Mouse (Mus musculus) forebrain, embryonic 13.5 days (tissue): ENCODE results near the gene Zdhhc6. TPM values are rescaled to one million over a fixed set of nuclear protein-coding genes. Genes with fewer than 3 reads are reported as not detected.

Experiments used
- ATAC-seq: fragments of 200-750 bp; cut with Nextera tagmentation; 2 replicates; pipeline ENCODE4 v1.8.0; 2017
- H3K27ac ChIP-seq: fragments of 300-500 bp; sonication (generic); 2 replicates; pipeline ENCODE4 v1.5.1; 2015; ENCODE audit warnings: inconsistent platforms, mild to moderate bottlenecking, moderate library complexity
- H3K27me3 ChIP-seq: fragments of 300-500 bp; sonication (generic); 2 replicates; pipeline ENCODE4 v1.6.1; 2015; ENCODE audit warnings: mild to moderate bottlenecking, inconsistent platforms
- H3K36me3 ChIP-seq: fragments of 300-500 bp; sonication (generic); 2 replicates; pipeline ENCODE4 v1.6.1; 2015; ENCODE audit warnings: mild to moderate bottlenecking, inconsistent platforms; ENCODE audit not compliant: poor library complexity, severe bottlenecking
- H3K4me1 ChIP-seq: fragments of 300-500 bp; sonication (generic); 2 replicates; pipeline ENCODE4 v1.6.1; 2015; ENCODE audit warnings: inconsistent platforms
- H3K4me2 ChIP-seq: fragments of 300-500 bp; sonication (generic); 2 replicates; pipeline ENCODE4 v1.6.1; 2015; ENCODE audit warnings: inconsistent platforms, mild to moderate bottlenecking, moderate library complexity
- H3K4me3 ChIP-seq: fragments of 300-500 bp; sonication (generic); 2 replicates; pipeline ENCODE4 v1.5.1; 2015; ENCODE audit warnings: mild to moderate bottlenecking, inconsistent platforms
- H3K9ac ChIP-seq: fragments of 300-500 bp; sonication (generic); 2 replicates; pipeline ENCODE4 v1.6.1; 2015; ENCODE audit warnings: mild to moderate bottlenecking, inconsistent platforms
- H3K9me3 ChIP-seq: fragments of 300-500 bp; sonication (generic); replicated peaks from 2 replicates; pipeline ENCODE4 v1.6.1; 2016; ENCODE audit warnings: inconsistent platforms
- WGBS: fragments of 180-500 bp; shearing (Covaris S2); methylation state at CpG from one replicate; pipeline ENCODE4 v1.1.7; 2015; 5-methylcytosine and 5-hydroxymethylcytosine counted together
- polyA plus RNA-seq: library from polyadenylated mRNA; unstranded; fragments of >200 nt; fragmentation: Nextera tagmentation; extraction: Ambion mirVana; gene quantifications from 2 replicates; pipeline ENCODE4 v1.2.1, GENCODE M21; 2015

Zdhhc6 gene
- polyA plus RNA-seq, 1 experiment from 2014 or later, result 74.9 TPM

DNA sequence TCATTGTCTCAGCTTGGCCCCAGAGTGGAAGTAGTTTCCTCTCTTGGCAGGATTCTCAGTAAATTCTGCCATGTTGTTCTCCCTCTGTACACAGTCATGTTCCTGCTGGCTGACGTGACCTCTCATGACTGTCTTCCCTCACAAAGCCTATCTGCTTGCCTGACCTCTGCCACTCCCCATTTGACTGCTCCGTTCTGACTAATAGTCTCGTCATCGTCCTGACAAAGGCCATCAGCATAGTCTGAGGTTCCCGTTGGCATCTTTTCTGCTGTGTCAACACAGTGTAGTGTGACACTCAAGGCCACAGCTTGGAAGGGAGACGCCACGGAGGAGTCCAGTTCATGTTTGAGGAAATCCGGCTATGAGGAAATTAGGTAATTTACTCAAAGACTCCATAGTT lies 83.7 kb downstream of the Zdhhc6 start:
- Histone ChIP-seq H3K9ac (no peak overlapping the region), H3K9me3 (no peaks in the 10 kb centered on the region), H3K4me3 (no peak overlapping the region), H3K4me2 (no peak overlapping the region), H3K36me3 (no peaks in the 10 kb centered on the region), H3K27ac (no peak overlapping the region), H3K4me1 (no peaks in the 10 kb centered on the region), H3K27me3 (no peaks in the 10 kb centered on the region)
- no peak for ATAC-seq
- 75% methylated on average over 8 of the region's 8 CpGs for WGBS

- Histone ChIP-seq H3K27ac (no peak overlapping the region), H3K9ac (no peak overlapping the region), H3K4me1 (no peaks in the 10 kb centered on the region), H3K36me3 (no peaks in the 10 kb centered on the region), H3K4me3 (no peak overlapping the region), H3K27me3 (no peaks in the 10 kb centered on the region), H3K9me3 (no peaks in the 10 kb centered on the region), H3K4me2 (no peak overlapping the region)
- 84% methylated on average over 10 of the region's 10 CpGs for WGBS
- ATAC-seq, result no peak
These were observed 84.8 kb downstream of the Zdhhc6 start for GRCm38 (mm10) chr19:55231081-55231480.

GRCm38 (mm10) chr19:55227135-55227534 lies 88.7 kb downstream of the Zdhhc6 start:
- ATAC-seq, result no peak
- H3K27me3 ChIP-seq, result no peaks in the 10 kb centered on the region
- no peak overlapping the region for H3K9ac ChIP-seq
- H3K4me3 ChIP-seq, result no peak overlapping the region
- no peak overlapping the region for H3K4me2 ChIP-seq
- no peak overlapping the region for H3K27ac ChIP-seq
- WGBS, result 86% methylated on average over 7 of the region's 7 CpGs
- no peaks in the 10 kb centered on the region for H3K9me3 ChIP-seq
- no peaks in the 10 kb centered on the region for H3K36me3 ChIP-seq
- H3K4me1 ChIP-seq, result no peaks in the 10 kb centered on the region

- H3K27ac ChIP-seq, result no peak overlapping the region
- H3K27me3 ChIP-seq, result no peaks in the 10 kb centered on the region
- no peaks in the 10 kb centered on the region for H3K9me3 ChIP-seq
- no peaks in the 10 kb centered on the region for H3K36me3 ChIP-seq
- H3K4me3 ChIP-seq, result no peak overlapping the region
- no peak for ATAC-seq
- H3K9ac ChIP-seq, result no peak overlapping the region
- H3K4me2 ChIP-seq, result no peak overlapping the region
- 61% methylated on average over 5 of the region's 5 CpGs for WGBS
- no peaks in the 10 kb centered on the region for H3K4me1 ChIP-seq
These were observed 89.2 kb downstream of the Zdhhc6 start for GRCm38 (mm10) chr19:55226621-55227020.

- Histone ChIP-seq H3K4me2 (no peak overlapping the region), H3K4me3 (no peak overlapping the region), H3K27ac (no peak overlapping the region), H3K36me3 (no peaks in the 10 kb centered on the region), H3K9ac (no peak overlapping the region), H3K27me3 (0 out of 2 replicates have a peak, but pooled peaks cover 5% of the 10 kb centered on the region), H3K9me3 (no peaks in the 10 kb centered on the region), H3K4me1 (peaks cover 7% of the 10 kb centered on the region; the same call in 1 of the 2 replicates)
- ATAC-seq, result no peak
- WGBS, result 90% methylated on average over 9 of the region's 9 CpGs
These were observed 93.6 kb downstream of the Zdhhc6 start for GRCm38 (mm10) chr19:55222268-55222667.

Other genes with a start within 250 kb of the Zdhhc6 start
- gene Gpam, start 188.8 kb downstream of the Zdhhc6 start, polyA plus RNA-seq, result 14.1 and 17.6 TPM in 2 replicates
- 0.13 TPM in 1 of 2 replicates, not detected in the other for gene Tectb, start 135.3 kb downstream of the Zdhhc6 start, polyA plus RNA-seq
- gene Gucy2g, start 74.8 kb downstream of the Zdhhc6 start, polyA plus RNA-seq, result not detected in 2 replicates
- gene Acsl5, start 64.1 kb downstream of the Zdhhc6 start, polyA plus RNA-seq, result 9.4 and 10.9 TPM in 2 replicates
- 25.8 and 29.0 TPM in 2 replicates for gene Vti1a, start 263 bp upstream of the Zdhhc6 start, polyA plus RNA-seq